In genomic region chr9:51845796-51846195, GRCm38 (mm10) we compare ENCODE assay signal across 15 mouse cellular contexts.
"Had no signal": no experiment of that assay in that cellular context is flagged by ENCODE, and none has a peak within 500 bp of the region (broad histone marks: within the 10 kb centered on the region; RNA-seq: fewer than 3 reads in every experiment).

No protein-coding gene starts in this region.

- H3K36me3 ChIP-seq: limb, embryonic 10.5 days; midbrain, embryonic 10.5 days; stomach, embryonic 15.5 days had no signal

- H3K4me1 ChIP-seq: limb, embryonic 10.5 days; midbrain, embryonic 10.5 days; stomach, embryonic 15.5 days had no signal

- H3K4me3 ChIP-seq: layer of hippocampus, adult 2 months; left cerebral cortex, adult 2 months; limb, embryonic 10.5 days; midbrain, embryonic 10.5 days; stomach, embryonic 15.5 days had no signal

- DNase-seq: kidney, adult 11 months; kidney, adult 9 months; kidney, postnatal 10 days; kidney, postnatal 4 days; lung, embryonic 14.5 days; lung, postnatal 10 days; lung, postnatal 4 days; right cerebral cortex, postnatal 14 days had no signal

- H3K27me3 ChIP-seq: stomach, embryonic 15.5 days had no signal

- H3K27ac ChIP-seq: layer of hippocampus, adult 2 months; left cerebral cortex, adult 2 months; limb, embryonic 10.5 days; midbrain, embryonic 10.5 days; stomach, embryonic 15.5 days had no signal

- ATAC-seq: midbrain, embryonic 16.5 days had no signal

- H3K4me2 ChIP-seq: liver, embryonic 11.5 days; lung, embryonic 14.5 days; stomach, embryonic 15.5 days had no signal

- H3K9ac ChIP-seq: lung, embryonic 14.5 days; stomach, embryonic 15.5 days had no signal

- H3K9me3 ChIP-seq: limb, embryonic 10.5 days; midbrain, embryonic 10.5 days; stomach, embryonic 15.5 days had no signal
